Mouse (Mus musculus): ENCODE data around the gene Jrkl.

DNA sequence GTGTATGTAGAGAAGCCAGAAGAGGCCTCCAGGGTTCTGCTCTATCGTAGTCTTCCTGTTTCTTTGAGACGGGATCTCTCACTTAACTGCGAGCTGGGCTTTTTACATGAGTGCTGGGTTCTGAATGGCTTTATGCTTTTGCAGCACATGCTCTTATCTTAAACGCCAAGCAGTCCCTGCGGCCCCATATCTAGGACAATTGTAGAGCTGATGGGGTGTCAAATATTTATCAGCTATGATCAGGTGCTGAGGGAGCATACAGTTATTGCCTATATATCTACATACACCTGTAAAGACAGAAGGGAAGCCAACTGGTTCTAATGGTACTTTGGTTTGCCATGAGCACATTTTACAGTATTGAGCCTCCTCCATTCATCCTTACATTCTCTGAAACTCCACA, 41.9 kb downstream of the Jrkl start:
- TF ChIP-seq E2F4 (IDR thresholded peaks at IDR 0.05; ENCODE audit: insufficient read depth) = no peak
- no peak for TF ChIP-seq POLR2A (IDR thresholded peaks at IDR 0.05; ENCODE audit: insufficient read length, low read depth)

Data from myocyte (in vitro differentiated cells).